Comparison of ENCODE assay signal across 9 mouse cellular contexts in the genomic region with DNA sequence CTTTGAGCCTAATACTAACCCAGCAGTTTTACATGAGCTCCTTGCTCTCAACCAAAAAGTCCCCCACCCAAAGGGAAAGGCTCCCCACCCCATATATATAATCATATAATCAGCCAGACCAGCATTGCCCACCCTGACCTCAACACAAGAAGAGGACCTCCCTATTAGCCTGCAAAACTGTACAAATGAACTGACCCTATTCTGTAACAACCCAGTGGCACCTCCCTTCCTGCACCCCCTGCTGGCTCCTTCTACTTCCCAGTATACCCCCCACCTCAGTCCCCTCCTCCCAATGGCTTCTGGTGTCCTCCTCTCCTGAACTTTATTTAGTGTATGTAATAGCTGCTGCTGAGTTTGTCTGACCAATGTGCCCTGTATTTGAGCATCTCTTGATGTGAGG. TPM values are rescaled to one million over a fixed set of nuclear protein-coding genes. Genes with fewer than 3 reads are reported as not detected.
A peak's percentile ranks its signal among the peaks of the same experiment; 100 is the strongest.
DNase-seq lines count a peak whose midpoint lies in the region; ATAC-seq lines count a peak whose summit lies in the region.
"Had no signal": no experiment of that assay in that cellular context is flagged by ENCODE, and none has a peak within 500 bp of the region (broad histone marks: within the 10 kb centered on the region; RNA-seq: fewer than 3 reads in every experiment).

No protein-coding gene starts in this region.

- no peak overlapping the region for H3K27ac ChIP-seq in limb, embryonic 12.5 days
- H3K27ac ChIP-seq in stomach, embryonic 14.5 days (ENCODE audit: low read length) = peak overlapping the region; percentile 66; the same call in 1 of the 2 replicates

- peaks cover 78% of the 10 kb centered on the region for H3K4me1 ChIP-seq in megakaryocyte, embryonic 14.5 days
- H3K4me1 ChIP-seq in limb, embryonic 12.5 days (replicated peaks) = peaks cover 8% of the 10 kb centered on the region
- H3K4me1 ChIP-seq in stomach, embryonic 14.5 days (ENCODE audit: control insufficient read depth, insufficient read depth, low read length) = peaks cover 7% of the 10 kb centered on the region; the same call in 1 of the 2 replicates

- DNase-seq in cerebellum, adult 11-12 months = peak; percentile 63
- no peak for DNase-seq in cerebellum, adult 8-10 months
- DNase-seq in B cell, adult 2 months = no peak
- no peak for DNase-seq in lung, postnatal 10 days

- no peaks in the 10 kb centered on the region for H3K9me3 ChIP-seq in megakaryocyte, embryonic 14.5 days
- no peaks in the 10 kb centered on the region for H3K9me3 ChIP-seq in limb, embryonic 12.5 days
- H3K9me3 ChIP-seq in stomach, embryonic 14.5 days (ENCODE audit: control insufficient read depth, low read depth, low read length) = no peaks in the 10 kb centered on the region

- no peak for ATAC-seq in megakaryocyte, adult 5-6 weeks (ENCODE audit: poor library complexity, severe bottlenecking)
- ATAC-seq in limb, embryonic 12.5 days (ENCODE audit: insufficient number of reproducible peaks, insufficient read depth, low FRiP score, low TSS enrichment, low read depth) = no peak
- ATAC-seq in stomach, embryonic 14.5 days (ENCODE audit: insufficient number of reproducible peaks, insufficient read depth, low FRiP score, low read depth) = no peak

- H3K9ac ChIP-seq in limb, embryonic 12.5 days (replicated peaks) = no peak overlapping the region; the same call in 1 of the 2 replicates
- H3K9ac ChIP-seq in stomach, embryonic 14.5 days (replicated peaks; ENCODE audit: low read depth, low read length) = peak overlapping the region; percentile 51

- H3K36me3 ChIP-seq in megakaryocyte, embryonic 14.5 days (replicated peaks; ENCODE audit: low read length) = peaks cover 17% of the 10 kb centered on the region
- H3K36me3 ChIP-seq in limb, embryonic 12.5 days = peaks cover 24% of the 10 kb centered on the region
- H3K36me3 ChIP-seq in stomach, embryonic 14.5 days (ENCODE audit: control insufficient read depth, insufficient read depth, low read length) = peaks cover 12% of the 10 kb centered on the region; the same call in 1 of the 2 replicates

- H3K4me2 ChIP-seq in limb, embryonic 12.5 days = peak overlapping the region; percentile 74
- H3K4me2 ChIP-seq in stomach, embryonic 14.5 days (replicated peaks; ENCODE audit: low read depth, low read length) = peak overlapping the region; percentile 75

- peak overlapping the region; percentile 92 for H3K4me3 ChIP-seq in megakaryocyte, embryonic 14.5 days (replicated peaks)
- peak overlapping the region; percentile 57 for H3K4me3 ChIP-seq in limb, embryonic 12.5 days (replicated peaks)
- H3K4me3 ChIP-seq in stomach, embryonic 14.5 days (ENCODE audit: low read depth, low read length) = peak overlapping the region; percentile 47

- peaks cover 5% of the 10 kb centered on the region for H3K27me3 ChIP-seq in megakaryocyte, embryonic 14.5 days (replicated peaks)
- no peaks in the 10 kb centered on the region for H3K27me3 ChIP-seq in limb, embryonic 12.5 days
- no peaks in the 10 kb centered on the region for H3K27me3 ChIP-seq in stomach, embryonic 14.5 days (ENCODE audit: control insufficient read depth, insufficient read depth, low read length)

RNA-seq across cellular contexts. Expression of a gene that starts 12.6 kb away (rescaled TPM):
- 4.9 and 8.0 TPM in 2 replicates for polyA plus RNA-seq in megakaryocyte, embryonic 14.5 days (2012; ENCODE audit: insufficient read depth, low replicate concordance)
- total RNA-seq in megakaryocyte, adult 5-6 weeks (2015) = 2.1 and 2.4 TPM in 2 replicates
- total RNA-seq in megakaryocyte, adult 5-6 weeks (2017) = 2.7 and 4.7 TPM in 2 replicates
- 24.7 and 26.6 TPM in 2 replicates for polyA plus RNA-seq in limb, embryonic 12.5 days (2016; fragmentation: Nextera tagmentation; extraction: Ambion mirVana)
- polyA plus RNA-seq in stomach, embryonic 14.5 days (2014; fragmentation: Nextera tagmentation; extraction: Ambion mirVana) = 18.1 and 18.9 TPM in 2 replicates

RNA-seq across cellular contexts. Expression of a gene that starts 47.9 kb away (rescaled TPM):
- polyA plus RNA-seq in megakaryocyte, embryonic 14.5 days (2012; ENCODE audit: insufficient read depth, low replicate concordance) = 0.96 TPM in 1 of 2 replicates, not detected in the other
- not detected in 2 replicates for total RNA-seq in megakaryocyte, adult 5-6 weeks (2015)
- 0.18 TPM in 1 of 2 replicates, not detected in the other for total RNA-seq in megakaryocyte, adult 5-6 weeks (2017)
- 22.0 and 25.5 TPM in 2 replicates for polyA plus RNA-seq in limb, embryonic 12.5 days (2016; fragmentation: Nextera tagmentation; extraction: Ambion mirVana)
- 13.6 and 15.7 TPM in 2 replicates for polyA plus RNA-seq in stomach, embryonic 14.5 days (2014; fragmentation: Nextera tagmentation; extraction: Ambion mirVana)

RNA-seq across cellular contexts. Expression of a gene that starts 49.2 kb away (rescaled TPM):
- polyA plus RNA-seq in megakaryocyte, embryonic 14.5 days (2012; ENCODE audit: insufficient read depth, low replicate concordance) = not detected in 2 replicates
- total RNA-seq in megakaryocyte, adult 5-6 weeks (2015) = not detected in 2 replicates
- total RNA-seq in megakaryocyte, adult 5-6 weeks (2017) = not detected in 2 replicates
- polyA plus RNA-seq in limb, embryonic 12.5 days (2016; fragmentation: Nextera tagmentation; extraction: Ambion mirVana) = 0.37 and 0.45 TPM in 2 replicates
- 0.10 TPM in 1 of 2 replicates, not detected in the other for polyA plus RNA-seq in stomach, embryonic 14.5 days (2014; fragmentation: Nextera tagmentation; extraction: Ambion mirVana)
- total RNA-seq: layer of hippocampus, postnatal 10 days had no signal
